Mouse (Mus musculus): ENCODE results near the gene Asb16.

DNA sequence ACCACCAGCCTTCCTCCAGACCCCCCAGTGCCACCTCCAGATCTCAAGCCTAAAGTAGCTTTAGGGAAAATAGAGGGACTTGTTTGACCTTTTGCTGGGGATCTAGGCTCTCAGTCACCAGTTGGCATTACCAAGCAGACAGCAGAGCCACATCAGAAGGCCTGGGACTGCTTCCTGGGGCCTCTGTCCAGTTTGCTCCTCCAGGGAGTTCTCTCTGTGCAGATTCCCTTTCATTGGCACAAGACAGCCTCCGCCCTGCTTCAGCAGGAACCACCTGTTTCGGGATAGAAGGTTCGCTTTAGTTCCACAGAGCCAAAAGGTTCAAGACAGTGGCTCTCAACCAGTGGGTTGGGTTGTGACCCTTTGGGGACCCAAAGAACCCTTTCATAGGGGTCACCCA, 11.1 kb downstream of the Asb16 start:
- TF ChIP-seq CTCF (IDR thresholded peaks at IDR 0.05; ENCODE audit: low read depth, low read length) (no peak), GATA1 (IDR thresholded peaks at IDR 0.05; ENCODE audit: borderline replicate concordance, low read length) (no peak), TAL1 (conservative IDR thresholded peaks at IDR 0.05; ENCODE audit: low read depth, low read length) (no peak), POLR2AphosphoS5 (IDR thresholded peaks at IDR 0.05; ENCODE audit: insufficient replicate concordance, low read depth, low read length) (no peak)
